Comparison of ENCODE assay signal across 15 mouse cellular contexts in genomic region chr5:36254642-36255516, GRCm38 (mm10). TPM values are rescaled to one million over a fixed set of nuclear protein-coding genes. Genes with fewer than 3 reads are reported as not detected.
DNase-seq lines count a peak whose midpoint lies in the region; ATAC-seq and TF ChIP-seq lines count a peak whose summit lies in the region.
"Had no signal": no experiment of that assay in that cellular context is flagged by ENCODE, and none has a peak within 500 bp of the region (broad histone marks: within the 10 kb centered on the region; RNA-seq: fewer than 3 reads in every experiment).

No protein-coding gene starts in this region.

- no peaks in the 10 kb centered on the region for H3K9me3 ChIP-seq in heart, embryonic 13.5 days
- H3K9me3 ChIP-seq in lung, postnatal 0 days (ENCODE audit: low read length), result no peaks in the 10 kb centered on the region
- H3K9me3 ChIP-seq: liver, embryonic 12.5 days had no signal

- peak; percentile 25; the same call in 1 of the 2 replicates for TF ChIP-seq EP300 in lung, postnatal 0 days (IDR thresholded peaks at IDR 0.05)

- ATAC-seq in heart, embryonic 13.5 days (ENCODE audit: extremely low read depth, insufficient number of reproducible peaks, low FRiP score, low TSS enrichment), result no peak
- ATAC-seq in lung, postnatal 0 days, result peak; percentile 77
- ATAC-seq: activated CD4-positive, CD25-positive, alpha-beta regulatory T cell, adult 4 months; forebrain, embryonic 14.5 days; liver, embryonic 12.5 days had no signal

- H3K4me1 ChIP-seq in heart, embryonic 13.5 days, result peaks cover 42% of the 10 kb centered on the region
- peaks cover 3% of the 10 kb centered on the region; the same call in 1 of the 2 replicates for H3K4me1 ChIP-seq in lung, postnatal 0 days (ENCODE audit: insufficient read depth, low read depth, low read length)
- H3K4me1 ChIP-seq: liver, embryonic 12.5 days had no signal

- DNase-seq in heart, postnatal 4 days, result no peak
- DNase-seq in lung, postnatal 0 days (ENCODE audit: low spot score), result peak; percentile 61
- DNase-seq in lung, adult 18-20 months, result no peak
- DNase-seq in fibroblast of lung, adult 2 months (ENCODE audit: low read depth), result peak; percentile 11
- peak; percentile 49 for DNase-seq in mesoderm, embryonic 11.5 days (ENCODE audit: low read depth, low spot score)
- no peak for DNase-seq in gastrocnemius, adult 2 months
- DNase-seq in cerebellum, postnatal 4 days (ENCODE audit: low spot score in 2 of 2), result no peak
- DNase-seq: cerebellum, postnatal 25 days; kidney, postnatal 4 days had no signal

- WGBS in heart, embryonic 13.5 days, result 35% methylated on average over 18 of the region's 18 CpGs
- 41% methylated on average over 18 of the region's 18 CpGs for WGBS in lung, postnatal 0 days

- no peaks in the 10 kb centered on the region for H3K36me3 ChIP-seq in heart, embryonic 13.5 days
- H3K36me3 ChIP-seq in lung, postnatal 0 days (ENCODE audit: insufficient read depth, low read length), result no peaks in the 10 kb centered on the region
- H3K36me3 ChIP-seq: liver, embryonic 12.5 days had no signal

- intact Hi-C loops in gastrocnemius, adult 2 months (cut with DNase I), result no loop called here

- H3K27ac ChIP-seq in heart, embryonic 13.5 days (replicated peaks), result no peak overlapping the region
- no peak overlapping the region for H3K27ac ChIP-seq in lung, postnatal 0 days (ENCODE audit: low read length)
- no peak overlapping the region for H3K27ac ChIP-seq in gastrocnemius, adult 2 months
- H3K27ac ChIP-seq: liver, embryonic 12.5 days had no signal

- peak overlapping the region; percentile 37 for H3K4me2 ChIP-seq in heart, embryonic 13.5 days
- no peak overlapping the region for H3K4me2 ChIP-seq in lung, postnatal 0 days (replicated peaks; ENCODE audit: low read depth, low read length)
- H3K4me2 ChIP-seq: liver, embryonic 12.5 days; midbrain, embryonic 11.5 days had no signal

- no peak overlapping the region for H3K9ac ChIP-seq in heart, embryonic 13.5 days
- H3K9ac ChIP-seq in lung, postnatal 0 days (replicated peaks; ENCODE audit: low read depth), result no peak overlapping the region
- H3K9ac ChIP-seq: liver, embryonic 12.5 days had no signal

- H3K4me3 ChIP-seq in heart, embryonic 13.5 days, result no peak overlapping the region
- H3K4me3 ChIP-seq in lung, postnatal 0 days (ENCODE audit: low read depth, low read length), result no peak overlapping the region
- no peak overlapping the region for H3K4me3 ChIP-seq in gastrocnemius, adult 2 months
- H3K4me3 ChIP-seq: liver, embryonic 12.5 days had no signal

- no peaks in the 10 kb centered on the region for H3K27me3 ChIP-seq in heart, embryonic 13.5 days (replicated peaks)
- H3K27me3 ChIP-seq in lung, postnatal 0 days (replicated peaks; ENCODE audit: insufficient read depth, low read length), result no peaks in the 10 kb centered on the region
- H3K27me3 ChIP-seq: liver, embryonic 12.5 days had no signal

- TF ChIP-seq CTCF in lung, postnatal 0 days (IDR thresholded peaks at IDR 0.05), result no peak
- TF ChIP-seq CTCF in gastrocnemius, adult 2 months (IDR thresholded peaks at IDR 0.05), result no peak

RNA-seq across cellular contexts. Expression of gene Psapl1, which starts 51.1 kb away (rescaled TPM):
- polyA plus RNA-seq in heart, embryonic 13.5 days (2015; fragmentation: Nextera tagmentation; extraction: Ambion mirVana), result 0.08 and 0.15 TPM in 2 replicates
- total RNA-seq in heart, postnatal 4 days (2021), result not detected
- 0.93 and 1.0 TPM in 2 replicates for polyA plus RNA-seq in lung, postnatal 0 days (2015; fragmentation: Nextera tagmentation; extraction: Ambion mirVana)
- total RNA-seq in gastrocnemius, adult 2 months (2021), result not detected
- total RNA-seq: MEL had no signal
- polyA plus RNA-seq: activated CD4-positive, CD25-positive, alpha-beta regulatory T cell, adult 4 months; forebrain, embryonic 14.5 days; liver, embryonic 12.5 days had no signal

Comparison
In these comparisons a context has a peak if more than half of its experiments do, and no peak if none do; other contexts are left out.
1. DNase-seq: peak in lung, postnatal 0 days (single experiment), fibroblast of lung, adult 2 months (single experiment) and mesoderm, embryonic 11.5 days (single experiment); none in heart, postnatal 4 days (single experiment), lung, adult 18-20 months (0 of 2), gastrocnemius, adult 2 months (single experiment) and cerebellum, postnatal 4 days (0 of 2).